Mouse (Mus musculus) frontal cortex, postnatal 36 days (tissue): ENCODE measurements around the gene Prpf18.
"Not testable (repeated sequence)": the region's sequence is repeated elsewhere in the genome, so short reads cannot be mapped to it uniquely, and the experiment has no call there.

ENCODE experiments used
- DNase-seq, 2 experiments: peaks; one replicate each; pipeline ENCODE4 v3.0.0; 2022; ENCODE audit warnings: low spot score in 2 of 2

Prpf18 gene

DNA sequence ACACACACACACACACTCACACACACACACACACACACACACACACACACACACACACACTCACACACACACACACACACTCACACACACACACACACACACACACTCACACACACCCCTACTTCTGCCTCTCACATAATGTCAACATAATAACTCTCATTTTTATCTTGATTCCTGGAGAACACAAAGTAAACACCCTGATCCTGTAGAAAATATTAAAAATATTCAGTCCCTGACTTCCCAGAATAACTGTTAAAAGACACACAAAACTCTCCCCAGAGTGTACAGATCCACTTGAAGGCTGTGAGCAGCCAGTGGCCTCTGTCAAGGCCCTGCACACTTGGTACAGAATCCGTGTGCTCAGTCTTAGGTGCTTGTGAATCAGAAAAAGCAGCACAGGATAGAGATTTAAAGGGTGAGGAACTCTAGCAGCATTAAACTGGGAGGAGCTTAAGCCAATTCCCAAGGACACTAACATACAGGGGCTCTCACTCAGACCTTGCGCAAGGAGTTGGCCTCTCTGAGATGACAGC is 36.8 kb downstream of the Prpf18 start:
- DNase-seq, result no peak

DNA sequence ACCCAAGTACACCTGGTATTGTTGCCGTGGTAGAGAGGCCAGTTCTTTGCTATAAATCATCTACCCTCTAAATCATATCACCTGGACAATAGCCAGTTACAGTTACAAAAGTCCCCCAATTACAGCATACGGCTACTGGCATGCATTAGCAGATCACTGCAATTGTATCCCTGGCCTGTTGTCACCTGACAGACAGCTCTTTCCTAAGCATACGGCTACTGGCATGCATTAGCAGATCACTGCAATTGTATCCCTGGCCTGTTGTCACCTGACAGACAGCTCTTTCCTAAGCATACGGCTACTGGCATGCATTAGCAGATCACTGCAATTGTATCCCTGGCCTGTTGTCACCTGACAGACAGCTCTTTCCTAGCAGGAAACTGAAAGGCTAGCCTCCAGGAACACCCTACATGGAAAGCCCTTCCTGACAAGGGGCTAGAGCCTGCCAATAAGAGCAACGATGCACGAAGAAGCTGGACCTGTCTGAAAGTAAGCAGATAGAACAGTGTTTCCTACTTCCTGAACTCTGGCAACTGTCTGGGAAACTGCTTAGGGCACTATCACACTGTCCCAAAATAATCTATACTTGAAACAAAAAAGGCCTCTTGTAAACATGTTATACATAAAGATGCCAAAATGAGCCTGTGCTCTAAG is 37.5 kb downstream of the Prpf18 start:
- not testable (repeated sequence) for DNase-seq

- no peak for DNase-seq
These were observed 40.2 kb downstream of the Prpf18 start for GRCm38 (mm10) chr2:4611704-4612103.

- no peak for DNase-seq
These were observed 40.6 kb downstream of the Prpf18 start for GRCm38 (mm10) chr2:4611295-4611694.

- no peak for DNase-seq
These were observed 42.5 kb downstream of the Prpf18 start for GRCm38 (mm10) chr2:4609433-4609832.

DNA sequence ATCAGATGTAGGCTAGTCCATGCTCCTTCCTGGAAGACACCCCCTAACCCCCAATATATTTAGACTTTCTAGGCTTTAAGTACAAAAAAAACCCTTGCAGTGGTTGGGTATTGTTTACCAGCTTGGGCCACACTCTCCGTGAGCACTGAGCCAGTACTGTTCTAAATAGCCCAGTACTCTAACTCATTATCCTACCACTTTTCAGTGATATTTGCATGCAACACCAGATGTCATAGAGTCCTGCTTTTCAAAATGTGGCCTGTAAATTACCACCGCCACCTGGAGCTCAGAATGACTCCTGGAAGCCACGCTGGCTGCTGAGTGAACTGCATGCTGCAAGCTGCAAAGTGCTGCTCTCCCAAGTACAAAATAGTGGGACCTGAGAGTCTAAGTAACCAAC is 43.7 kb downstream of the Prpf18 start:
- no peak for DNase-seq

GRCm38 (mm10) chr2:4606559-4606958 is 45.4 kb downstream of the Prpf18 start:
- no peak for DNase-seq

- no peak for DNase-seq
These were observed 48.5 kb downstream of the Prpf18 start for GRCm38 (mm10) chr2:4603361-4603945.

DNA sequence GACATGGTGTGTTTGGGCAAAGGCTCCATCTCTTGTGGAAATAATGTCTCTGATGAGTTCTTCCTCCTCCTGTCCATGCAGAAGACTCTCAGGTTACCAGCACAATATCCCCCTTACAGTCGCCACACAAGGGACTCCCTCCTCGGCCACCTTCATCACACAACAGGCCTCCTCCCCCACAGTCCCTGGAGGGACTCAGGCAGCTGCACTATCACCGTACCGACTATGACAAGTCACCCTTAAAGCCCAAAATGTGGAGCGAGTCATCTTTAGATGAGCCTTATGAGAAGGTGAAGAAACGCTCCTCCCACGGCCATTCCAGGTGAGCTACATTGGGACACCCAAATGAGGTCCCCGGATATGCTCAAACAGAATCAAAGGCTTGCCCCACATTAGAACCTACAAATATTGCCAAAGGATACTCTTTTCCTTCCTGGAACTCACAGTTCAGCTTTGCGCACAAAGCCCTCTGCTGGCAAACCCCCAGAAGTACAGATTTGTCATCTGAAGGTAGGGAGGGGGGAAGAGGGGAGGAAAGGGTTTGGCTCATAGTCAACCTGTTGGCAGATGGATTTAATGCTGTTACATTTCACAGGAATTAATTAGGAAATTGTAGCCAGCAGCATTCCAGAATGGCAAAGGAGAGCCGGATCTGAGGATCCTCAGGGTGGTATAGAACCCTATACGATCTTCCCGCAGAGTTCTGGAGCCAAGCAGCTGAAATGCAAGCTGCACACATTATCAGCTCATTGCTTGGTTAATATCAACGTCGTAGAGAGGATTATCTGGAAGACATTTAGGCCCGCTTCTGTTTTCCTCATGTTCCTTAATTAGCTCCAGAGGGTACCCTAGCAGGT is 50.7 kb downstream of the Prpf18 start:
- DNase-seq, result peak; percentile 54

DNA sequence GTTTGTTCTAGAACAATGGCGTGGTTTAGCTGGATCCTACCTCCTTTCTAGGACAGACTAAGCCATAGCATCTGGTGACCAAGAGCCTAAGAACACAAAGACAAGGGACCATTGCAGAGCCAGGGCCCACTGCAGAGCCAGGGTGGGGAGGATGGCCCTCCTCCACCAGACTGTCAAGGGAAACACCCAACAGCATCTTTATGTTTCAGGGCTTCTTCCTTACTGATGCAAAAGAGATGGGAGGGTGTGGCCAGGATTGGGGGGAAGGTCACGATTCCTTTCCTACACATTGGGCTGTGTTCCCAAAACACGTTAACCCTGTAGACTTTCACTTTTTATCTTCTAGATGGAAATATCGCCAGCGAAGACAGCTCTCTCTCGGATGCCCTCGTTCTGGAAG is 54.9 kb downstream of the Prpf18 start:
- no peak for DNase-seq

- DNase-seq, result no peak
These were observed 58.0 kb downstream of the Prpf18 start for GRCm38 (mm10) chr2:4593878-4594387.

GRCm38 (mm10) chr2:4593433-4593832 is 58.5 kb downstream of the Prpf18 start:
- no peak for DNase-seq

- no peak for DNase-seq
These were observed 59.2 kb downstream of the Prpf18 start for GRCm38 (mm10) chr2:4592666-4593065.

- DNase-seq, result no peak
These were observed 60.3 kb downstream of the Prpf18 start for GRCm38 (mm10) chr2:4591647-4592046.

GRCm38 (mm10) chr2:4587685-4588409 is 64.1 kb downstream of the Prpf18 start:
- no peak for DNase-seq

GRCm38 (mm10) chr2:4586245-4586644 is 65.7 kb downstream of the Prpf18 start:
- DNase-seq, result no peak

- DNase-seq, result no peak
These were observed 67.7 kb downstream of the Prpf18 start for GRCm38 (mm10) chr2:4584252-4584651.

DNA sequence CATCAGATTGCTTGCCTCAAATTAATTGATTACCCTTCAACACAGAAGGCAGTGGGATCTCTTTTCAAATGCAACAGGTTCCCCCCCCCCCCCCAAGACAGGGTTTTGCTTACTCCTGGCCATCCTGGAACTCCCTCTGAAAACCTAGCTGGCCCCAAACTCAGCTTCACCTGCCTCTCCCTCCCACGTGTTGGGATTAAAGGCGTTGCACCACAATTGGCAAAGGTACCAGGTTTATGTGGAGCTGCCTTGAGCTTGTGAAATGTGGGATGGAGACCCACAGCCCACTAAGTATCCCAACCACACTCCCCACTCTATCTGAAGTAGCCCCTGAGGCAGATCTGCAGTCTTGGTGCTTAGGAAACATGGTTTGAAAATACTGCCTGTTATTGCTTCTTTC is 69.0 kb downstream of the Prpf18 start:
- no peak for DNase-seq

GRCm38 (mm10) chr2:4580666-4581065 is 71.2 kb downstream of the Prpf18 start:
- DNase-seq, result no peak

DNA sequence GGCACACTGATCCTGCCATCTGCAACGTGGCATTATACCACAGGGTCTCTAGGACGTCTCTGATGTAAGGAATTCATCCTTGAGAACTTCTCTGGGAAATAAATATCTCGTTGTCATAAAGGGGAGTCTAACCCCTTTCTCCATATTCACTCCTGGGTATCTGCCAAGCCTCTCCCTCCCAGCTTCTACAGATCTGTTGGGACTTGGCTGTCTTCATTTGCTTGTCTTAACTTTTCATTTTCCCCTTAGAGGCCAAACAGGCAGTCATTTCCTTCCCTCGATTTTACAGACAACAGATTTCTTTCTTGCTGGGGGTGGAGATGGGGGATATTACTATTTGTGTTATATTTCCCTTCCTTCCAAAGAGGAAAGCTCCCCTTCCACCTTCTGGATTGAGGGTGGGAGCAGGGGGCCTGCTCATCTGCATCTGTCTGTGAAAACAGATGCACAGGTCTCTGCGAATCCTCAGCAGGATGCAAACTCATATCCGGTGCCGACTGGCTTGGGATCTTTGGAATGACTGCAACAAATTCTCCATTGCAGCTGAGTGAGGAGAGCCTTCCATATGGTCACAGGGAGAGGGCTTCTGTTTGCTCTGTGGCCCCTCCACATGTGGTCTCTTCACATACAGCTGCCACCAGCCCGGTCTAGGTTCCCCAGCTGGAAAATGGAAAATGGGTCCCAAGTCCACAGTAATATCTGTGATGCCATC is 72.4 kb downstream of the Prpf18 start:
- DNase-seq, result no peak

- no peak for DNase-seq
These were observed 73.6 kb downstream of the Prpf18 start for GRCm38 (mm10) chr2:4578291-4578690.
